Mouse (Mus musculus) hematopoietic multipotent progenitor cell, adult 10-12 weeks (in vitro differentiated cells): Measurements from ENCODE around the gene Vps54. TPM values are rescaled to one million over a fixed set of nuclear protein-coding genes. Genes with fewer than 3 reads are reported as not detected.

ENCODE experiments used
- polyA plus RNA-seq: library from polyadenylated mRNA; stranded (reverse); fragments of >175 nt; gene quantifications from 2 replicates; pipeline ENCODE4 v1.2.3, GENCODE M21; 2012; ENCODE audit warnings: low replicate concordance

The Vps54 gene
- 1.7 and 2.1 TPM in 2 replicates for polyA plus RNA-seq

GRCm38 (mm10) chr11:21239021-21239661 is at the start of gene Vps54:
TSS of gene Vps54 (plus strand) at chr11:21239281.

Other genes with a start within 250 kb of the Vps54 start
- gene Peli1, start 148.0 kb upstream of the Vps54 start, polyA plus RNA-seq = 56.5 and 122 TPM in 2 replicates
- gene Ugp2, start 131.9 kb downstream of the Vps54 start, polyA plus RNA-seq = 11.1 and 20.3 TPM in 2 replicates